Mouse (Mus musculus) spleen, postnatal 4 days (tissue): ENCODE measurements around the gene Prdm12.

Experiments used
- DNase-seq, 2 experiments: peaks; one replicate each; pipeline ENCODE4 v3.0.0; 2022; ENCODE audit warnings: low spot score in 2 of 2

The Prdm12 gene

DNA sequence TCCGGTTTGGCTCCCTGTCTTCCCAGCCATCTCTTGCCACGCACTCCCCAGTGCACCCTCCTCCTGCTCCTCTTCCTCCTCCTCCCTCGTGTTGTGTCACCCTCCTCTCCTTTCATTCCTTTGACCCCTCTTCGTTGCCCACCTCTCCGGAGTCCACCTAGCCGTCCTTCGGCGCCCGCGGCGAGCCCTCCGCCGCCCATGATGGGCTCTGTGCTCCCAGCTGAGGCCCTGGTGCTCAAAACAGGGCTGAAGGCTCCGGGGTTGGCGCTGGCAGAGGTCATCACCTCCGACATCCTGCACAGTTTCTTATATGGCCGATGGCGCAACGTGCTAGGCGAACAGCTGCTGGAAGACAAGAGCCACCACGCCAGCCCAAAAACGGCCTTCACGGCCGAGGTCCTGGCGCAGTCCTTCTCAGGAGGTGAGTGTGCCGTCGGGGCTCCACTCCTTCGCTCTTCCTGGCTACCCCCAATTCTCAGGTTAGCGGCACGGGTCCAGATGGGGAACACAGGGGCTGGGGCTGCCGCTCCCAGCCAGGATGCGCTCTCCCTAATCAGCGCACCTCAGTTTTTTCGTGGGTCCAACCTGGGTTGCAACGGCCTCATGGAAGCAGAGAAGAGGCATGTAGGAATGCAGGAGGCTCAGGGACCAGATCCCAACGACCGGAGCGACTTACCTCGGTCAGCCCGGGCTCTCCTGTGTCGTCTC lies at the start of gene Prdm12:
Gene Prdm12 (plus strand): TSS at position 137 of the 708 bp plus-strand sequence.
- DNase-seq = no peak

GRCm38 (mm10) chr2:31591799-31592484 lies 47.9 kb upstream of the Prdm12 start:
- DNase-seq = no peak

DNA sequence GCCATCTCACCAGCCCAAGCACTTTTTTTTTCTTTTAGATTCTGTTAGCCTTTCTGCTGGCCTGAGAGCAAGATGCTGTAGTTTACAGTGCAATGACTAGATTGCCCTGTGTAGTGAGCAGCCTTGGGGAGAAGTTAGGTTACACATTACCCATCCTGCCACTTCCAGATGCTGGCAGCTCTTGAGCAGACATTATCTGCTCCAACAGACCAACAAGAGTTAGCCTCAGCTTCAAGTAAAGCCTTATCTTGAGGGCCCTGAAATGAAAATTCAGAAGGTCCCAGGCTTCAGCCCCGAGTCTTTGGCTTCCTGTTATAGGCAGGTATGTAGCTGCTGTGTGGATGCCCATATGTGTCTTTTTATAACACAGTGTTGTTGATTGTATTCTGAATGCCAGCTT lies 32.3 kb upstream of the Prdm12 start:
- peak in 1 of 2 experiments; percentile 20 for DNase-seq

GRCm38 (mm10) chr2:31609859-31610261 lies 30.0 kb upstream of the Prdm12 start:
- DNase-seq = peak in 1 of 2 experiments; percentile 20

GRCm38 (mm10) chr2:31610922-31611321 lies 28.9 kb upstream of the Prdm12 start:
- DNase-seq = no peak

GRCm38 (mm10) chr2:31611400-31611799 lies 28.4 kb upstream of the Prdm12 start:
- DNase-seq = no peak

DNA sequence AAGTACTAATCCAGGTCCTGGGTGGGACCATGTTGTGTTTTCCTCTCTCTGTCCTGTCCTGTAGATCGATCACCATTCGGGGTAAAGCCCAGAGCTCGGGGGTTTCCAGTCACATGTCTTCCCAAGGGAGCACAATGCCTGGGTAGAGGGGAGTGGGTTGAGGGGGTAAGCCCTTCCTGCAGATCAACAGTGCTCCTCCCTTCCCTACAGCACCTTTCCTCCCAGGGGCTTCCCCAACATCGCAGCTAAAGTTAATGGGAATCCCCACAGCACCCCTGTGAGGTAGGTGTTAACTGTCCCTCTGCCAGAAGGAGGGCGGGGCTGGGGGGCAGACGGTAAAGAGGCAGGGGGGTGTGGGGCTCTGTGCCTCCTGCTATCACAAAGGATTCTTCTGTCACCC lies 27.2 kb upstream of the Prdm12 start:
- no peak for DNase-seq

GRCm38 (mm10) chr2:31613781-31614180 lies 26.1 kb upstream of the Prdm12 start:
- no peak for DNase-seq

DNA sequence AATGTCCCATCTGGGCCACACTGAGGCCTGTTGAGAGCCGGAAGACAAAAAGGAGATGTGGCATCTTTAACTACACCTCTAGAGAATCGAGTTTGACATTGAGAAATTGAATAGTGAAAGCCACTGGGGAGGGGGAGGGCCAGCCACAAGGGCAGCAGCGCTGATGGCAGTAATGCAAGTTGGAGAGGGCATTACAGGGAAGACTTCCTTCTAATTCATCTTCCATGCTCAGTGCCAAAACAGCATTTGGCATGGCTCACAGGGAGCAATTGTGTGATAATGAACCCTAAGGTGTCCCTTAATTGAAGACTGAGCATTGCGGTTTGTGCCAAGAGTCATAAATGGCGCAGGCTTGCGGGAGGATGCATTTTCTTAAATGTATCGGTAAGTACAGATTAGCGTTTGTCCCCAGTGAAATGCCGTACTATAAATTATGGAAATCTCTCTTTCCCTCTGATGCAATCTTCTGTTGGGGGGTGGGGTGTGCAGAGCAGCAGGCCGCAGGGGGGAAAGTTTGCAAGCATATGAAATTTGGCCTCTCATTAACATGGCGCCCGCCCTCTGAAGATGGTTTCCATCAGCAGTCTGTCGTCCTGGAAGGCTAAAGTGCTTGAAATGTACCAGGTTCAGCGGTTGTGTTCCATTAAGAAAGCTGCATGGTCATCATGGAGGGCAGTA lies 21.2 kb upstream of the Prdm12 start:
- no peak for DNase-seq

GRCm38 (mm10) chr2:31619208-31619607 lies 20.6 kb upstream of the Prdm12 start:
- DNase-seq = no peak

GRCm38 (mm10) chr2:31633531-31633930 lies 6.3 kb upstream of the Prdm12 start:
- no peak for DNase-seq

- DNase-seq = no peak
Observed at GRCm38 (mm10) chr2:31635281-31636137, 4.3 kb upstream of the Prdm12 start.

GRCm38 (mm10) chr2:31636138-31636741 lies 3.6 kb upstream of the Prdm12 start:
- no peak for DNase-seq

GRCm38 (mm10) chr2:31636742-31637141 lies 3.1 kb upstream of the Prdm12 start:
- no peak for DNase-seq

GRCm38 (mm10) chr2:31637311-31637710 lies 2.5 kb upstream of the Prdm12 start:
- DNase-seq = no peak

DNA sequence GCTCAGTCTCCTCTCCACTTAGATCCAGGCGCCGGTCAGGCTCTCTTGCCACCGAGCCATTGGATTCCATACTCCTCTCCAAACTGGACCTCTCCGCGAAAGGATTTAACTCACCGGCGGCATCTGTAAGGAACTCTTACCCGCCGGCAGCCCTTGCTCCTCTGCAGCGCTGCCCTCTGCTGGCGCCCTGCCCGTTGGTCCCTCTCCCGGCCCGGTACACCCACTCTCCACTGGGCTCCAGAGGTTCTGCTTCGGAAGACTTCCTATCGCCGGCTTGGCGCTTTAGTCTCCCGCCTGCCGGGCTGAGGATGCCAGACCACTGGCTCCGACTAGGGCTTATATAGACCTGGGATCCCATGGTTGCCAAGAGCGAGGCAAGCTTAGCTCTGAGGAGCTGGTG lies 2.0 kb upstream of the Prdm12 start:
- DNase-seq = peak in 1 of 2 experiments; percentile 70

GRCm38 (mm10) chr2:31638581-31639465 lies 1.0 kb upstream of the Prdm12 start:
- no peak for DNase-seq

DNA sequence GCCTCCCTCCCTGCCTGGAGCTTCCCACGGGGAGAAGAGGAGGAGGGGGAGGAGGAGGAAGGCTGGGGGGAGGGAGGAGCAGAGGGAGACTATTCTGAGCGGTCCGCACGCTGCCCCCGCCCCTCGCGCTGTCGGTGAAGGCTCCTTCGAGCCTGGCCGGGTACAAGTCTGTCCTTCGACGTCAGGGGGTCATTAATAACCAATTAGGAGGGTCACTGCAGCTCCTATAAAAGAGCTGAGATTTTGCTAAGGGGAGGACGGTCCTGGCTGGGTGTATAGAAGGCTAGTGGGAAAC lies 424 bp upstream of the Prdm12 start:
- DNase-seq = no peak

- no peak for DNase-seq
Observed at GRCm38 (mm10) chr2:31640609-31641507, 1.0 kb downstream of the Prdm12 start.

DNA sequence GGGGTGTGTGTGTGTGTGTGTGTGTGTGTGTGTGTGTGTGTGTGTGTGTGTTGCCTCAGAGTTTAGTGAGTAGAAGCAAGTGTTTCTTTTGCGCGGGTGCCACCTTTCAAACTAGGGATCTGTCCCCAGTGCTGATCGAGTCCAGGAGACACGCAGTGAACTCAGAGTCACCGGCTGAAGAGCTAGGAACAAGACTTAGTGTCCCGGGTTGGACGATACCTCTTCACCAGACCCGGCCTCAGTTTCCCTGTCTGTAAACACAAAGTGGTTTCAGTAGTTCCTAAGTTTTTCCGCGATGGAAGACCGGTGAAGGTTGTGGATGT lies 1.6 kb downstream of the Prdm12 start:
- DNase-seq = no peak
